Mouse (Mus musculus) olfactory bulb, adult 2 months (tissue): ENCODE data around the gene Nod2. TPM values are rescaled to one million over a fixed set of nuclear protein-coding genes. Genes with fewer than 3 reads are reported as not detected.

Experiments
- H3K27ac ChIP-seq: fragments of 200-500 bp; 2 replicates; pipeline ENCODE4 v1.5.1; 2012; ENCODE audit warnings: low read depth, low read length; ENCODE audit not compliant: insufficient read depth
- H3K4me1 ChIP-seq: fragments of 200-500 bp; 2 replicates; pipeline ENCODE4 v1.6.1; 2012; ENCODE audit warnings: low read length; ENCODE audit not compliant: control insufficient read depth, insufficient read depth
- H3K4me3 ChIP-seq: fragments of 200-500 bp; 2 replicates; pipeline ENCODE4 v1.5.1; 2012; ENCODE audit warnings: mild to moderate bottlenecking, low read depth, low read length, moderate library complexity; ENCODE audit not compliant: insufficient read depth
- CTCF ChIP-seq: fragments of 200-500 bp; IDR thresholded peaks from 2 replicates; pipeline ENCODE4 v1.5.1; 2012; ENCODE audit warnings: low read depth, mild to moderate bottlenecking, low read length, moderate library complexity; ENCODE audit not compliant: insufficient read depth
- POLR2A ChIP-seq: fragments of 200-500 bp; IDR thresholded peaks from 2 replicates; pipeline ENCODE4 v1.6.1; 2012; ENCODE audit warnings: mild to moderate bottlenecking, low read depth, low read length, moderate library complexity; ENCODE audit not compliant: insufficient read depth
- WGBS: fragments of 180-500 bp; shearing (Covaris S2); methylation state at CpG from one replicate; pipeline ENCODE4 v1.1.7; 2018; 5-methylcytosine and 5-hydroxymethylcytosine counted together
- polyA plus RNA-seq: library from polyadenylated mRNA; stranded (reverse); fragments of >200 nt; gene quantifications from 2 replicates; pipeline ENCODE4 v1.2.4, GENCODE M21; 2012; ENCODE audit warnings: low replicate concordance; ENCODE audit not compliant: missing spikeins, insufficient read depth, insufficient read length

The Nod2 gene
- polyA plus RNA-seq, 1 experiment = not detected

GRCm38 (mm10) chr8:88628001-88628774 lies 18.9 kb upstream of the Nod2 start:
- peaks cover 9% of the 10 kb centered on the region; the same call in 1 of the 2 replicates for H3K4me1 ChIP-seq
- H3K4me3 ChIP-seq = peak overlapping the region; percentile 48; the same call in 1 of the 2 replicates
- no peak overlapping the region for H3K27ac ChIP-seq
- 71% methylated on average over 14 of the region's 14 CpGs for WGBS
- no peak for TF ChIP-seq CTCF
- no peak for TF ChIP-seq POLR2A

GRCm38 (mm10) chr8:88630225-88630624 lies 16.9 kb upstream of the Nod2 start:
- Histone ChIP-seq H3K4me1 (peaks cover 9% of the 10 kb centered on the region; the same call in 1 of the 2 replicates), H3K4me3 (no peak overlapping the region), H3K27ac (no peak overlapping the region)
- no peak for TF ChIP-seq POLR2A
- WGBS = 88% methylated on average over 4 of the region's 4 CpGs

GRCm38 (mm10) chr8:88631081-88631480 lies 16.0 kb upstream of the Nod2 start:
- H3K27ac ChIP-seq = no peak overlapping the region
- H3K4me3 ChIP-seq = no peak overlapping the region
- TF ChIP-seq POLR2A (no peak), CTCF (no peak)
- peaks cover 9% of the 10 kb centered on the region; the same call in 1 of the 2 replicates for H3K4me1 ChIP-seq

GRCm38 (mm10) chr8:88633343-88633765 lies 13.8 kb upstream of the Nod2 start:
- H3K4me1 ChIP-seq = peaks cover 3% of the 10 kb centered on the region; the same call in 1 of the 2 replicates
- WGBS = 85% methylated on average over 7 of the region's 7 CpGs
- no peak overlapping the region for H3K27ac ChIP-seq
- H3K4me3 ChIP-seq = no peak overlapping the region
- TF ChIP-seq CTCF (no peak), POLR2A (no peak)

GRCm38 (mm10) chr8:88635474-88636397 lies 11.4 kb upstream of the Nod2 start, which contains the start of gene Snx20:
TSS of gene Snx20 (minus strand) at chr8:88636128.
- no peaks in the 10 kb centered on the region for H3K4me1 ChIP-seq
- peak within 1 kb of the TSS; percentile 2; the same call in 1 of the 2 replicates for H3K4me3 ChIP-seq
- TF ChIP-seq CTCF (no peak), POLR2A (no peak)
- WGBS = 82% methylated on average over 14 of the region's 14 CpGs
- no peak within 1 kb of the TSS for H3K27ac ChIP-seq

- 70% methylated on average over 9 of the region's 9 CpGs for WGBS
- Histone ChIP-seq H3K27ac (no peak overlapping the region), H3K4me3 (no peak overlapping the region), H3K4me1 (no peaks in the 10 kb centered on the region)
- no peak for TF ChIP-seq POLR2A
- TF ChIP-seq CTCF = no peak
These were observed 9.8 kb upstream of the Nod2 start for GRCm38 (mm10) chr8:88637092-88638000.

GRCm38 (mm10) chr8:88638908-88639307 lies 8.2 kb upstream of the Nod2 start:
- WGBS = 94% methylated on average over 3 of the region's 3 CpGs
- no peak overlapping the region for H3K4me3 ChIP-seq
- H3K27ac ChIP-seq = no peak overlapping the region
- no peaks in the 10 kb centered on the region for H3K4me1 ChIP-seq
- TF ChIP-seq POLR2A (no peak), CTCF (no peak)
